Mouse (Mus musculus) gastrocnemius, postnatal 25 days (tissue): ENCODE data around the gene Relb. TPM values are rescaled to one million over a fixed set of nuclear protein-coding genes. Genes with fewer than 3 reads are reported as not detected.

Source experiments
- total RNA-seq, 2 experiments: library from RNA; stranded (reverse); gene quantifications; 1 replicate in 1 of 2; 2 replicates in 1 of 2; pipeline ENCODE4 v1.2.3; 2021

Gene Relb
- total RNA-seq, 2 experiments from 2014 or later, result 4.4 to 5.8 TPM

Other genes with a start within 250 kb of the Relb start
- gene Ercc2, start 247.4 kb downstream of the Relb start, total RNA-seq, result 1 to 10 TPM; 7.8 to 8.8 TPM
- gene Klc3, start 225.3 kb downstream of the Relb start, total RNA-seq, result under 1 TPM in 1 of 2 experiments, not detected in 1; 0.43 TPM
- gene Ckm, start 224.7 kb downstream of the Relb start, total RNA-seq, result over 10,000 TPM; 37,777 to 44,473 TPM
- 10 to 100 TPM; 13.2 to 13.8 TPM for gene Mark4, start 170.6 kb downstream of the Relb start, total RNA-seq
- under 1 TPM; 0.56 to 0.67 TPM for gene Exoc3l2, start 166.1 kb downstream of the Relb start, total RNA-seq
- gene Bloc1s3, start 121.1 kb downstream of the Relb start, total RNA-seq, result 1 to 10 TPM; 1.7 to 1.9 TPM
- gene Trappc6a, start 121.0 kb downstream of the Relb start, total RNA-seq, result 10 to 100 TPM in 1 of 2 experiments, 1 to 10 TPM in 1; 8.8 to 10.6 TPM
- not detected for gene Nkpd1, start 111.6 kb downstream of the Relb start, total RNA-seq
- gene Ppp1r37, start 66.4 kb downstream of the Relb start, total RNA-seq, result 10 to 100 TPM; 34.5 to 38.6 TPM
- gene Zfp296, start 52.2 kb downstream of the Relb start, total RNA-seq, result under 1 TPM; 0.28 to 0.40 TPM
- 10 to 100 TPM; 58.1 to 58.5 TPM for gene Gemin7, start 51.8 kb downstream of the Relb start, total RNA-seq
- gene Clasrp, start 25.0 kb downstream of the Relb start, total RNA-seq, result 10 to 100 TPM; 11.2 to 12.4 TPM
- gene Clptm1, start 35.6 kb upstream of the Relb start, total RNA-seq, result 10 to 100 TPM; 36.3 to 47.0 TPM
- not detected for gene Apoc2, start 48.5 kb upstream of the Relb start, total RNA-seq
- gene Gm44805, start 52.0 kb upstream of the Relb start, total RNA-seq, result not detected
- gene Apoc4, start 52.0 kb upstream of the Relb start, total RNA-seq, result not detected
- 1 to 10 TPM in 1 of 2 experiments, not detected in 1; 3.7 TPM for gene Apoc1, start 63.2 kb upstream of the Relb start, total RNA-seq
- 100 to 1,000 TPM in 1 of 2 experiments, 10 to 100 TPM in 1; 53.5 to 108 TPM for gene Apoe, start 69.8 kb upstream of the Relb start, total RNA-seq
- 10 to 100 TPM; 45.1 to 45.4 TPM for gene Tomm40, start 86.0 kb upstream of the Relb start, total RNA-seq
- 1 to 10 TPM; 2.1 to 3.9 TPM for gene Nectin2, start 121.0 kb upstream of the Relb start, total RNA-seq
- gene Bcam, start 141.6 kb upstream of the Relb start, total RNA-seq, result 10 to 100 TPM; 25.3 to 33.9 TPM
- gene Cblc, start 167.4 kb upstream of the Relb start, total RNA-seq, result not detected
- 1 to 10 TPM; 1.2 TPM for gene Bcl3, start 193.3 kb upstream of the Relb start, total RNA-seq
- gene Gm19345, start 222.6 kb upstream of the Relb start, total RNA-seq, result not detected
- gene Ceacam16, start 231.9 kb upstream of the Relb start, total RNA-seq, result not detected